Mouse (Mus musculus) CH12.LX (cell line): ENCODE data around the gene Vwa3b. TPM values are rescaled to one million over a fixed set of nuclear protein-coding genes. Genes with fewer than 3 reads are reported as not detected.

Source experiments
- DNase-seq: peaks from one replicate; pipeline ENCODE4 v3.0.0-alpha.2; 2013; ENCODE audit errors: extremely low read depth
- H3K27ac ChIP-seq: 2 replicates; pipeline ENCODE4 v1.5.1; 2012; ENCODE audit warnings: low read depth, mild to moderate bottlenecking, control low read depth, moderate library complexity; ENCODE audit not compliant: insufficient read depth
- H3K27me3 ChIP-seq: replicated peaks from 2 replicates; pipeline ENCODE3; 2012; ENCODE audit warnings: inconsistent platforms
- H3K36me3 ChIP-seq, 2 experiments: replicated peaks in 1 of 2; 2 replicates each; pipeline versions ENCODE3 to v1.6.1; 2012; ENCODE audit warnings: inconsistent platforms in 1 of 2, low read length in 1 of 2, mild to moderate bottlenecking in 1 of 2, mixed read lengths in 1 of 2, moderate library complexity in 1 of 2; ENCODE audit not compliant: control insufficient read depth in 1 of 2, insufficient read depth in 1 of 2
- H3K4me1 ChIP-seq, 2 experiments: 2 replicates each; pipeline ENCODE4 v1.6.1; 2012; ENCODE audit warnings: inconsistent platforms in 1 of 2, moderate library complexity in 1 of 2; ENCODE audit not compliant: insufficient read depth in 2 of 2, control insufficient read depth in 1 of 2
- H3K4me2 ChIP-seq: 2 replicates; pipeline ENCODE4 v1.6.1; 2012; ENCODE audit warnings: low read depth, mild to moderate bottlenecking, control low read depth; ENCODE audit not compliant: poor library complexity, insufficient read depth, severe bottlenecking
- H3K4me3 ChIP-seq, 3 experiments: fragments of 150-350 bp in 1 of 3; sonication (generic) in 1 of 3; replicated peaks in 1 of 3; 2 replicates each; pipeline versions ENCODE3 to v1.5.1; 2011 to 2012; ENCODE audit warnings: low read depth in 2 of 3, low read length in 2 of 3, mild to moderate bottlenecking in 2 of 3, moderate library complexity in 2 of 3, control low read depth in 1 of 3, improper control_type of control experiment in 1 of 3, inconsistent platforms in 1 of 3, mixed read lengths in 1 of 3; ENCODE audit not compliant: poor library complexity in 1 of 3
- H3K79me2 ChIP-seq: replicated peaks from 2 replicates; pipeline ENCODE4 v1.6.1; 2012; ENCODE audit warnings: mild to moderate bottlenecking, moderate library complexity; ENCODE audit not compliant: control insufficient read depth, poor library complexity, insufficient read depth, severe bottlenecking; ENCODE audit errors: extremely low read depth
- H3K9ac ChIP-seq: 2 replicates; pipeline ENCODE4 v1.6.1; 2012; ENCODE audit warnings: low read depth, mild to moderate bottlenecking, control low read depth, moderate library complexity; ENCODE audit not compliant: insufficient read depth
- H3K9me3 ChIP-seq: replicated peaks from 2 replicates; pipeline ENCODE3; 2012; ENCODE audit warnings: low read length, inconsistent platforms, mixed read lengths
- CHD1 ChIP-seq: IDR thresholded peaks from 2 replicates; pipeline ENCODE4 v1.6.1; 2012; ENCODE audit warnings: low read depth, low read length, improper control_type of control experiment, inconsistent platforms
- CHD2 ChIP-seq: IDR thresholded peaks from 2 replicates; pipeline ENCODE4 v1.6.1; 2011; ENCODE audit warnings: low read length, improper control_type of control experiment
- ETS1 ChIP-seq: conservative IDR thresholded peaks from 2 replicates; pipeline ENCODE4 v1.6.1; 2012; ENCODE audit warnings: low read depth, mild to moderate bottlenecking, inconsistent platforms, low read length, improper control_type of control experiment, moderate library complexity
- JUN ChIP-seq: IDR thresholded peaks from 2 replicates; pipeline ENCODE4 v1.6.1; 2011; ENCODE audit warnings: low read depth, mild to moderate bottlenecking, low read length, improper control_type of control experiment, moderate library complexity; ENCODE audit not compliant: insufficient read depth
- JUND ChIP-seq: conservative IDR thresholded peaks from 2 replicates; pipeline ENCODE4 v1.6.1; 2011; ENCODE audit warnings: low read depth, low read length, improper control_type of control experiment
- KAT2A ChIP-seq: IDR thresholded peaks from 2 replicates; pipeline ENCODE4 v1.6.1; 2012; ENCODE audit warnings: low read length, improper control_type of control experiment, inconsistent platforms; ENCODE audit not compliant: insufficient replicate concordance
- MAFK ChIP-seq: IDR thresholded peaks from 2 replicates; pipeline ENCODE4 v1.6.1; 2011; ENCODE audit warnings: low read length, improper control_type of control experiment; ENCODE audit not compliant: insufficient replicate concordance
- MXI1 ChIP-seq: IDR thresholded peaks from 2 replicates; pipeline ENCODE4 v1.6.1; 2011; ENCODE audit warnings: mild to moderate bottlenecking, low read depth, low read length, improper control_type of control experiment
- MYC ChIP-seq: IDR thresholded peaks from 2 replicates; pipeline ENCODE4 v1.6.1; 2011; ENCODE audit warnings: low read depth, mild to moderate bottlenecking, improper control_type of control experiment, low read length
- RAD21 ChIP-seq: IDR thresholded peaks from 2 replicates; pipeline ENCODE4 v1.6.1; 2011; ENCODE audit warnings: low read depth, mild to moderate bottlenecking, low read length, improper control_type of control experiment, moderate library complexity
- RCOR1 ChIP-seq: conservative IDR thresholded peaks from 2 replicates; pipeline ENCODE4 v1.6.1; 2012; ENCODE audit warnings: low read depth, mild to moderate bottlenecking, inconsistent platforms, low read length, improper control_type of control experiment
- SMC3 ChIP-seq: IDR thresholded peaks from 2 replicates; pipeline ENCODE4 v1.6.1; 2011; ENCODE audit warnings: low read depth, low read length, improper control_type of control experiment
- TCF12 ChIP-seq: IDR thresholded peaks from 2 replicates; pipeline ENCODE4 v1.6.1; 2014; ENCODE audit warnings: low read depth, mild to moderate bottlenecking, inconsistent platforms, low read length, improper control_type of control experiment
- USF1 ChIP-seq: IDR thresholded peaks from 2 replicates; pipeline ENCODE4 v1.6.1; 2014; ENCODE audit warnings: low read depth, mild to moderate bottlenecking, inconsistent platforms, low read length, improper control_type of control experiment
- USF2 ChIP-seq: conservative IDR thresholded peaks from 2 replicates; pipeline ENCODE4 v1.6.1; 2011; ENCODE audit warnings: low read depth, low read length, improper control_type of control experiment
- ZC3H11A ChIP-seq: IDR thresholded peaks from 2 replicates; pipeline ENCODE4 v1.6.1; 2012; ENCODE audit warnings: low read depth, mild to moderate bottlenecking, inconsistent platforms, low read length, improper control_type of control experiment
- ZMIZ1 ChIP-seq: IDR thresholded peaks from 2 replicates; pipeline ENCODE4 v1.6.1; 2012; ENCODE audit warnings: low read depth, mild to moderate bottlenecking, inconsistent platforms, low read length, improper control_type of control experiment
- dilution Hi-C: fragments of 300-500 bp; cut with MboI; formaldehyde crosslinking; loops from 2 replicates; pipeline ENCODE4 v1.14.3; 2020; ENCODE audit warnings: low sequenced_read_pairs; ENCODE audit not compliant: extremely low pct_unique_long_range_greater_than_20kb, extremely low pct_ligation_motif_present
- in situ Hi-C: fragments of 300-500 bp; cut with MboI; formaldehyde crosslinking; loops from 3 replicates; pipeline ENCODE4 v1.14.3; 2019; ENCODE audit warnings: low sequenced_read_pairs, low pct_ligation_motif_present, low pct_unique_long_range_greater_than_20kb, mixed read lengths
- polyA plus RNA-seq: library from polyadenylated mRNA; unstranded; fragments of >175 nt; gene quantifications from 2 replicates; pipeline ENCODE4 v1.2.1, GENCODE M21; 2012; ENCODE audit warnings: low read depth; ENCODE audit not compliant: insufficient read length
- total RNA-seq, 2 experiments: library from RNA; depleted of rRNA; stranded (reverse); fragments of 300-350 nt in 1 of 2; fragments of >200 nt in 1 of 2; gene quantifications; 2 replicates each; pipeline ENCODE4 v1.2.3; 2012 to 2014

Vwa3b gene
- total and polyA plus RNA-seq, 3 experiments: not detected

- no peaks in the 10 kb centered on the region for H3K9me3 ChIP-seq
- TF ChIP-seq JUND (no peak), ZMIZ1 (no peak), TCF12 (no peak), RCOR1 (no peak), MXI1 (no peak), ETS1 (no peak), JUN (no peak), USF1 (no peak), USF2 (no peak), MAFK (no peak), KAT2A (no peak), CHD2 (no peak), RAD21 (no peak), MYC (no peak), SMC3 (no peak), CHD1 (no peak), ZC3H11A (no peak)
- H3K79me2 ChIP-seq: no peaks in the 10 kb centered on the region
- no peak overlapping the region for H3K9ac ChIP-seq
- no peak overlapping the region for H3K4me2 ChIP-seq
- no peaks in the 10 kb centered on the region for H3K27me3 ChIP-seq
- H3K4me3 ChIP-seq: no peak overlapping the region
- no peaks in the 10 kb centered on the region for H3K36me3 ChIP-seq
- dilution Hi-C loops: no loop called here
- DNase-seq: no peak
- in situ Hi-C loops: no loop called here
- peaks cover 0 to 3% of the 10 kb centered on the region in 2 experiments; a peak in 1 of 4 replicates for H3K4me1 ChIP-seq
- H3K27ac ChIP-seq: no peak overlapping the region
Observed at GRCm38 (mm10) chr1:37041126-37041525, 14.7 kb downstream of the Vwa3b start.

DNA sequence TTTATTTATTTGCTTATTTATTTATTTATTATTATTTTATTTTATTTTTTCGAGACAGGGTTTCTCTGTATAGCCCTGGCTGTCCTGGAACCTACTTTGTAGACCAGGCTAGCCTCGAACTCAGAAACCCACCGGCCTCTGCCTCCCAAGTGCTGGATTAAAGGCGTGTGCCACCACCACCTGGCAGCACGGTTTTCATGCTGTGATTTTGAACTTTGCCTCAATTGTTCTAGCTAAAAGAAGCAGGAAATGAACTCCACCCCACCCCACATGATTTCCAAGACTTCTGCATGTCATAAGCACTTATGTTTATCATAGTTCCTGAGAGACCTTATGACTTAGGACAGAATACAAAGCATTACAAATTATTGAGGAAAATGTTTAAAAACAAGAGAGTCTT lies 15.5 kb downstream of the Vwa3b start:
- Histone ChIP-seq H3K27ac (no peak overlapping the region), H3K4me3 (no peak overlapping the region), H3K36me3 (no peaks in the 10 kb centered on the region), H3K9me3 (no peaks in the 10 kb centered on the region), H3K79me2 (no peaks in the 10 kb centered on the region), H3K27me3 (no peaks in the 10 kb centered on the region), H3K9ac (no peak overlapping the region), H3K4me1 (peaks cover 0 to 3% of the 10 kb centered on the region in 2 experiments; a peak in 1 of 4 replicates), H3K4me2 (no peak overlapping the region)
- no peak for DNase-seq
- dilution Hi-C loops (no loop called here), in situ Hi-C loops (no loop called here)
- no peak for TF ChIP-seq USF1
- TF ChIP-seq RAD21: no peak
